Mouse (Mus musculus): ENCODE measurements around the gene Msh5. TPM values are rescaled to one million over a fixed set of nuclear protein-coding genes. Genes with fewer than 3 reads are reported as not detected.

The Msh5 gene
- polyA plus RNA-seq, 1 experiment from 2014 or later, result 3.2 TPM

- no peaks in the 10 kb centered on the region for H3K9me3 ChIP-seq (replicated peaks; ENCODE audit: control insufficient read depth, low read length)
- H3K36me3 ChIP-seq (replicated peaks; ENCODE audit: control insufficient read depth, insufficient read depth, low read depth, low read length), result no peaks in the 10 kb centered on the region
- H3K27ac ChIP-seq (replicated peaks; ENCODE audit: low read depth, low read length), result no peak overlapping the region
- H3K27me3 ChIP-seq (ENCODE audit: control insufficient read depth, insufficient read depth, low read length), result no peaks in the 10 kb centered on the region
- no peak for DNase-seq (ENCODE audit: low spot score)
- H3K9ac ChIP-seq (replicated peaks; ENCODE audit: low read length), result no peak overlapping the region
- no peak overlapping the region for H3K4me2 ChIP-seq (ENCODE audit: low read depth, low read length)
- WGBS, result 76% methylated on average over 5 of the region's 5 CpGs
- ATAC-seq (replicated peaks; ENCODE audit: insufficient number of reproducible peaks, low FRiP score, low TSS enrichment, low read depth), result no peak
- H3K4me3 ChIP-seq (ENCODE audit: low read depth, low read length), result no peak overlapping the region
- H3K4me1 ChIP-seq (ENCODE audit: control insufficient read depth, insufficient read depth, low read length), result peaks cover 3% of the 10 kb centered on the region
Measured at GRCm38 (mm10) chr17:35026206-35026605, 20.3 kb downstream of the Msh5 start.

GRCm38 (mm10) chr17:35024691-35025488 is 21.7 kb downstream of the Msh5 start:
- no peaks in the 10 kb centered on the region for H3K9me3 ChIP-seq (replicated peaks; ENCODE audit: control insufficient read depth, low read length)
- H3K27ac ChIP-seq (replicated peaks; ENCODE audit: low read depth, low read length), result no peak overlapping the region
- WGBS, result 55% methylated on average over 7 of the region's 10 CpGs
- H3K4me2 ChIP-seq (ENCODE audit: low read depth, low read length), result no peak overlapping the region
- no peak overlapping the region for H3K4me3 ChIP-seq (ENCODE audit: low read depth, low read length)
- no peaks in the 10 kb centered on the region for H3K36me3 ChIP-seq (replicated peaks; ENCODE audit: control insufficient read depth, insufficient read depth, low read depth, low read length)
- no peak overlapping the region for H3K9ac ChIP-seq (replicated peaks; ENCODE audit: low read length)
- H3K4me1 ChIP-seq (ENCODE audit: control insufficient read depth, insufficient read depth, low read length), result peaks cover 3% of the 10 kb centered on the region
- H3K27me3 ChIP-seq (ENCODE audit: control insufficient read depth, insufficient read depth, low read length), result no peaks in the 10 kb centered on the region
- no peak for ATAC-seq (replicated peaks; ENCODE audit: insufficient number of reproducible peaks, low FRiP score, low TSS enrichment, low read depth)
- DNase-seq (ENCODE audit: low spot score), result no peak

- Histone ChIP-seq H3K4me1 (ENCODE audit: control insufficient read depth, insufficient read depth, low read length) (no peaks in the 10 kb centered on the region; the same call in none of the 2 replicates), H3K36me3 (replicated peaks; ENCODE audit: control insufficient read depth, insufficient read depth, low read depth, low read length) (no peaks in the 10 kb centered on the region), H3K4me2 (ENCODE audit: low read depth, low read length) (no peak overlapping the region), H3K27me3 (ENCODE audit: control insufficient read depth, insufficient read depth, low read length) (no peaks in the 10 kb centered on the region), H3K27ac (replicated peaks; ENCODE audit: low read depth, low read length) (no peak overlapping the region), H3K9me3 (replicated peaks; ENCODE audit: control insufficient read depth, low read length) (no peaks in the 10 kb centered on the region), H3K9ac (replicated peaks; ENCODE audit: low read length) (no peak overlapping the region), H3K4me3 (ENCODE audit: low read depth, low read length) (no peak overlapping the region)
- no peak for ATAC-seq (replicated peaks; ENCODE audit: insufficient number of reproducible peaks, low FRiP score, low TSS enrichment, low read depth)
- no peak for DNase-seq (ENCODE audit: low spot score)
- 83% methylated on average over 12 of the region's 13 CpGs for WGBS
Measured at GRCm38 (mm10) chr17:35024261-35024660, 22.3 kb downstream of the Msh5 start.

- no peak overlapping the region for H3K27ac ChIP-seq (replicated peaks; ENCODE audit: low read depth, low read length)
- DNase-seq (ENCODE audit: low spot score), result no peak
- H3K4me1 ChIP-seq (ENCODE audit: control insufficient read depth, insufficient read depth, low read length), result no peaks in the 10 kb centered on the region; the same call in none of the 2 replicates
- ATAC-seq (replicated peaks; ENCODE audit: insufficient number of reproducible peaks, low FRiP score, low TSS enrichment, low read depth), result no peak
- no peaks in the 10 kb centered on the region for H3K27me3 ChIP-seq (ENCODE audit: control insufficient read depth, insufficient read depth, low read length)
- H3K9me3 ChIP-seq (replicated peaks; ENCODE audit: control insufficient read depth, low read length), result no peaks in the 10 kb centered on the region
- H3K9ac ChIP-seq (replicated peaks; ENCODE audit: low read length), result no peak overlapping the region
- no peak overlapping the region for H3K4me2 ChIP-seq (ENCODE audit: low read depth, low read length)
- H3K36me3 ChIP-seq (replicated peaks; ENCODE audit: control insufficient read depth, insufficient read depth, low read depth, low read length), result no peaks in the 10 kb centered on the region
- WGBS, result 59% methylated on average over 4 of the region's 4 CpGs
- no peak overlapping the region for H3K4me3 ChIP-seq (ENCODE audit: low read depth, low read length)
Measured at GRCm38 (mm10) chr17:35023756-35024155, 22.8 kb downstream of the Msh5 start.

- Histone ChIP-seq H3K36me3 (replicated peaks; ENCODE audit: control insufficient read depth, insufficient read depth, low read depth, low read length) (no peaks in the 10 kb centered on the region), H3K9ac (replicated peaks; ENCODE audit: low read length) (no peak overlapping the region), H3K4me2 (ENCODE audit: low read depth, low read length) (no peak overlapping the region), H3K27ac (replicated peaks; ENCODE audit: low read depth, low read length) (no peak overlapping the region), H3K9me3 (replicated peaks; ENCODE audit: control insufficient read depth, low read length) (no peaks in the 10 kb centered on the region), H3K4me3 (ENCODE audit: low read depth, low read length) (no peak overlapping the region), H3K4me1 (ENCODE audit: control insufficient read depth, insufficient read depth, low read length) (no peaks in the 10 kb centered on the region; the same call in none of the 2 replicates), H3K27me3 (ENCODE audit: control insufficient read depth, insufficient read depth, low read length) (no peaks in the 10 kb centered on the region)
- ATAC-seq (replicated peaks; ENCODE audit: insufficient number of reproducible peaks, low FRiP score, low TSS enrichment, low read depth), result no peak
- no peak for DNase-seq (ENCODE audit: low spot score)
- WGBS, result 87% methylated on average over 5 of the region's 5 CpGs
Measured at GRCm38 (mm10) chr17:35023221-35023620, 23.3 kb downstream of the Msh5 start.

GRCm38 (mm10) chr17:35022541-35023060 is 23.9 kb downstream of the Msh5 start:
- no peak for DNase-seq (ENCODE audit: low spot score)
- Histone ChIP-seq H3K4me1 (ENCODE audit: control insufficient read depth, insufficient read depth, low read length) (no peaks in the 10 kb centered on the region; the same call in none of the 2 replicates), H3K4me2 (ENCODE audit: low read depth, low read length) (no peak overlapping the region), H3K27ac (replicated peaks; ENCODE audit: low read depth, low read length) (no peak overlapping the region), H3K9me3 (replicated peaks; ENCODE audit: control insufficient read depth, low read length) (no peaks in the 10 kb centered on the region), H3K27me3 (ENCODE audit: control insufficient read depth, insufficient read depth, low read length) (no peaks in the 10 kb centered on the region), H3K36me3 (replicated peaks; ENCODE audit: control insufficient read depth, insufficient read depth, low read depth, low read length) (no peaks in the 10 kb centered on the region), H3K4me3 (ENCODE audit: low read depth, low read length) (no peak overlapping the region), H3K9ac (replicated peaks; ENCODE audit: low read length) (no peak overlapping the region)
- ATAC-seq (replicated peaks; ENCODE audit: insufficient number of reproducible peaks, low FRiP score, low TSS enrichment, low read depth), result no peak
- 93% methylated on average over 8 of the region's 8 CpGs for WGBS

- no peak for DNase-seq (ENCODE audit: low spot score)
- Histone ChIP-seq H3K4me1 (ENCODE audit: control insufficient read depth, insufficient read depth, low read length) (no peaks in the 10 kb centered on the region; the same call in none of the 2 replicates), H3K4me2 (ENCODE audit: low read depth, low read length) (no peak overlapping the region), H3K36me3 (replicated peaks; ENCODE audit: control insufficient read depth, insufficient read depth, low read depth, low read length) (no peaks in the 10 kb centered on the region), H3K27ac (replicated peaks; ENCODE audit: low read depth, low read length) (no peak overlapping the region), H3K9me3 (replicated peaks; ENCODE audit: control insufficient read depth, low read length) (no peaks in the 10 kb centered on the region), H3K27me3 (ENCODE audit: control insufficient read depth, insufficient read depth, low read length) (no peaks in the 10 kb centered on the region), H3K4me3 (ENCODE audit: low read depth, low read length) (no peak overlapping the region), H3K9ac (replicated peaks; ENCODE audit: low read length) (no peak overlapping the region; the same call in 1 of the 2 replicates)
- 66% methylated on average over 6 of the region's 6 CpGs for WGBS
- ATAC-seq (replicated peaks; ENCODE audit: insufficient number of reproducible peaks, low FRiP score, low TSS enrichment, low read depth), result no peak
Measured at GRCm38 (mm10) chr17:35021842-35022477, 24.6 kb downstream of the Msh5 start.
